Mouse (Mus musculus) kidney, adult 18-20 months (tissue): Measurements from ENCODE around the gene Alb.

ENCODE experiments used
- DNase-seq: peaks from one replicate; pipeline ENCODE4 v3.0.0; 2021

Gene Alb

GRCm38 (mm10) chr5:90494308-90494707 lies 33.6 kb downstream of the Alb start:
- DNase-seq: no peak

- DNase-seq: no peak
Observed at GRCm38 (mm10) chr5:90499509-90499908, 38.8 kb downstream of the Alb start.

GRCm38 (mm10) chr5:90500714-90501113 lies 40.0 kb downstream of the Alb start:
- peak; percentile 82 for DNase-seq

- DNase-seq: no peak
Observed at GRCm38 (mm10) chr5:90501752-90502151, 41.1 kb downstream of the Alb start.

- DNase-seq: no peak
Observed at GRCm38 (mm10) chr5:90504742-90505141, 44.0 kb downstream of the Alb start.

- no peak for DNase-seq
Observed at GRCm38 (mm10) chr5:90506507-90506906, 45.8 kb downstream of the Alb start.

GRCm38 (mm10) chr5:90507411-90507949 lies 46.8 kb downstream of the Alb start:
- no peak for DNase-seq

GRCm38 (mm10) chr5:90509828-90510592 lies 49.3 kb downstream of the Alb start:
- no peak for DNase-seq

GRCm38 (mm10) chr5:90512288-90512955 lies 51.7 kb downstream of the Alb start:
- DNase-seq: peak; percentile 29

- no peak for DNase-seq
Observed at GRCm38 (mm10) chr5:90515561-90515960, 54.9 kb downstream of the Alb start.

GRCm38 (mm10) chr5:90518356-90519100 lies 57.8 kb downstream of the Alb start, which contains the start of gene Afm:
Gene Afm (plus strand): TSS chr5:90518932.
- DNase-seq: peak; percentile 59
